Mouse (Mus musculus): Measurements from ENCODE around the gene Prr22.

Prr22 gene

GRCm38 (mm10) chr17:56769950-56770349 is at the start of gene Prr22:
Gene Prr22 (plus strand): TSS chr17:56770250.
- DNase-seq (ENCODE audit: low spot score): no peak

GRCm38 (mm10) chr17:56722441-56722840 is 47.6 kb upstream of the Prr22 start:
- DNase-seq (ENCODE audit: low spot score): peak; percentile 25

GRCm38 (mm10) chr17:56723419-56724161 is 46.5 kb upstream of the Prr22 start:
- DNase-seq (ENCODE audit: low spot score): no peak

GRCm38 (mm10) chr17:56727029-56727649 is 42.9 kb upstream of the Prr22 start:
- peak; percentile 49 for DNase-seq (ENCODE audit: low spot score)

- DNase-seq (ENCODE audit: low spot score): peak; percentile 46
These were observed 42.4 kb upstream of the Prr22 start for GRCm38 (mm10) chr17:56727659-56728058.

- DNase-seq (ENCODE audit: low spot score): no peak
These were observed 41.9 kb upstream of the Prr22 start for GRCm38 (mm10) chr17:56728117-56728516.

- peak; percentile 17 for DNase-seq (ENCODE audit: low spot score)
These were observed 40.9 kb upstream of the Prr22 start for GRCm38 (mm10) chr17:56729151-56729550.

- DNase-seq (ENCODE audit: low spot score): no peak
These were observed 40.4 kb upstream of the Prr22 start for GRCm38 (mm10) chr17:56729656-56730055.

- no peak for DNase-seq (ENCODE audit: low spot score)
These were observed 33.5 kb upstream of the Prr22 start for GRCm38 (mm10) chr17:56736534-56736933.

GRCm38 (mm10) chr17:56738221-56738620 is 31.8 kb upstream of the Prr22 start:
- DNase-seq (ENCODE audit: low spot score): no peak

- no peak for DNase-seq (ENCODE audit: low spot score)
These were observed 29.8 kb upstream of the Prr22 start for GRCm38 (mm10) chr17:56740118-56740787.

- DNase-seq (ENCODE audit: low spot score): no peak
These were observed 29.3 kb upstream of the Prr22 start for GRCm38 (mm10) chr17:56740788-56741160.

GRCm38 (mm10) chr17:56744173-56744572 is 25.9 kb upstream of the Prr22 start:
- no peak for DNase-seq (ENCODE audit: low spot score)

GRCm38 (mm10) chr17:56751404-56752072 is 18.5 kb upstream of the Prr22 start:
- peak; percentile 64 for DNase-seq (ENCODE audit: low spot score)

- DNase-seq (ENCODE audit: low spot score): no peak
These were observed 16.6 kb upstream of the Prr22 start for GRCm38 (mm10) chr17:56753452-56753851.

GRCm38 (mm10) chr17:56754271-56755185 is 15.5 kb upstream of the Prr22 start:
- DNase-seq (ENCODE audit: low spot score): no peak

GRCm38 (mm10) chr17:56756703-56757399 is 13.2 kb upstream of the Prr22 start:
- DNase-seq (ENCODE audit: low spot score): no peak

GRCm38 (mm10) chr17:56757416-56758123 is 12.5 kb upstream of the Prr22 start, which contains the start of gene Nrtn:
Gene Nrtn (minus strand): TSS chr17:56757530.
- peak; percentile 88 for DNase-seq (ENCODE audit: low spot score)

- DNase-seq (ENCODE audit: low spot score): peak; percentile 63
These were observed 11.9 kb upstream of the Prr22 start for GRCm38 (mm10) chr17:56758132-56758531.

GRCm38 (mm10) chr17:56759261-56759660 is 10.8 kb upstream of the Prr22 start:
- DNase-seq (ENCODE audit: low spot score): peak; percentile 40

All from embryo, embryonic 10.5 days (tissue).